Mouse (Mus musculus): ENCODE measurements around the gene Pigq. TPM values are rescaled to one million over a fixed set of nuclear protein-coding genes. Genes with fewer than 3 reads are reported as not detected.

Gene Pigq
- polyA plus RNA-seq, 1 experiment: 236 TPM

- Histone ChIP-seq H3K4me1 (ENCODE audit: control insufficient read depth, insufficient read depth, low read length) (peaks cover 14% of the 10 kb centered on the region), H3K27ac (ENCODE audit: insufficient read depth, low read depth, low read length) (peak overlapping the region; percentile 42; the same call in 1 of the 2 replicates)
- 23% methylated on average over 1 of the region's 1 CpGs for WGBS
Measured at GRCm38 (mm10) chr17:25968176-25968575, 23.4 kb upstream of the Pigq start.

GRCm38 (mm10) chr17:25967652-25968051, 22.9 kb upstream of the Pigq start:
- 20% methylated on average over 3 of the region's 3 CpGs for WGBS
- peak; percentile 46 for DNase-seq

More at GRCm38 (mm10) chr17:25968176-25968575, 23.4 kb upstream of the Pigq start:
- no peaks in the 10 kb centered on the region; the same call in 1 of the 2 replicates for H3K36me3 ChIP-seq (ENCODE audit: control insufficient read depth, insufficient read depth, low read length)
- H3K4me3 ChIP-seq (ENCODE audit: insufficient read depth, low read depth, low read length): no peak overlapping the region
- H3K27me3 ChIP-seq (replicated peaks; ENCODE audit: control insufficient read depth, insufficient read depth, low read length): no peaks in the 10 kb centered on the region
- DNase-seq: peak; percentile 86
- TF ChIP-seq CTCF (conservative IDR thresholded peaks at IDR 0.05; ENCODE audit: insufficient read depth, insufficient read length, low read depth, low read length) (no peak), POLR2A (IDR thresholded peaks at IDR 0.05; ENCODE audit: low read depth, low read length) (peak; percentile 15)

GRCm38 (mm10) chr17:25964271-25964670, 19.5 kb upstream of the Pigq start:
- WGBS: 80% methylated on average over 7 of the region's 7 CpGs
- no peaks in the 10 kb centered on the region for H3K36me3 ChIP-seq (ENCODE audit: control insufficient read depth, insufficient read depth, low read length)

More at GRCm38 (mm10) chr17:25967652-25968051, 22.9 kb upstream of the Pigq start:
- Histone ChIP-seq H3K4me3 (ENCODE audit: insufficient read depth, low read depth, low read length) (no peak overlapping the region), H3K27me3 (replicated peaks; ENCODE audit: control insufficient read depth, insufficient read depth, low read length) (no peaks in the 10 kb centered on the region), H3K36me3 (ENCODE audit: control insufficient read depth, insufficient read depth, low read length) (no peaks in the 10 kb centered on the region), H3K27ac (ENCODE audit: insufficient read depth, low read depth, low read length) (peak overlapping the region; percentile 24; the same call in 1 of the 2 replicates), H3K4me1 (ENCODE audit: control insufficient read depth, insufficient read depth, low read length) (peaks cover 14% of the 10 kb centered on the region)
- TF ChIP-seq POLR2A (IDR thresholded peaks at IDR 0.05; ENCODE audit: low read depth, low read length): no peak
- no peak for TF ChIP-seq CTCF (conservative IDR thresholded peaks at IDR 0.05; ENCODE audit: insufficient read depth, insufficient read length, low read depth, low read length)

GRCm38 (mm10) chr17:25962413-25962905, 17.7 kb upstream of the Pigq start:
- no peak overlapping the region for H3K27ac ChIP-seq (ENCODE audit: insufficient read depth, low read depth, low read length)
- no peak for DNase-seq
- 90% methylated on average over 7 of the region's 7 CpGs for WGBS
- no peaks in the 10 kb centered on the region for H3K36me3 ChIP-seq (ENCODE audit: control insufficient read depth, insufficient read depth, low read length)
- H3K4me3 ChIP-seq (ENCODE audit: insufficient read depth, low read depth, low read length): no peak overlapping the region
- TF ChIP-seq CTCF (conservative IDR thresholded peaks at IDR 0.05; ENCODE audit: insufficient read depth, insufficient read length, low read depth, low read length): no peak
- no peak for TF ChIP-seq POLR2A (IDR thresholded peaks at IDR 0.05; ENCODE audit: low read depth, low read length)
- 0 out of 2 replicates have a peak, but pooled peaks cover 2% of the 10 kb centered on the region for H3K4me1 ChIP-seq (ENCODE audit: control insufficient read depth, insufficient read depth, low read length)
- no peaks in the 10 kb centered on the region for H3K27me3 ChIP-seq (replicated peaks; ENCODE audit: control insufficient read depth, insufficient read depth, low read length)

More at GRCm38 (mm10) chr17:25964271-25964670, 19.5 kb upstream of the Pigq start:
- Histone ChIP-seq H3K27ac (ENCODE audit: insufficient read depth, low read depth, low read length) (no peak overlapping the region), H3K4me3 (ENCODE audit: insufficient read depth, low read depth, low read length) (no peak overlapping the region), H3K4me1 (ENCODE audit: control insufficient read depth, insufficient read depth, low read length) (peaks cover 14% of the 10 kb centered on the region), H3K27me3 (replicated peaks; ENCODE audit: control insufficient read depth, insufficient read depth, low read length) (no peaks in the 10 kb centered on the region)
- DNase-seq: no peak
- TF ChIP-seq POLR2A (IDR thresholded peaks at IDR 0.05; ENCODE audit: low read depth, low read length): no peak

GRCm38 (mm10) chr17:25961566-25961965, 16.8 kb upstream of the Pigq start:
- DNase-seq: no peak
- Histone ChIP-seq H3K4me1 (ENCODE audit: control insufficient read depth, insufficient read depth, low read length) (no peaks in the 10 kb centered on the region), H3K27ac (ENCODE audit: insufficient read depth, low read depth, low read length) (no peak overlapping the region), H3K4me3 (ENCODE audit: insufficient read depth, low read depth, low read length) (no peak overlapping the region), H3K36me3 (ENCODE audit: control insufficient read depth, insufficient read depth, low read length) (no peaks in the 10 kb centered on the region), H3K27me3 (replicated peaks; ENCODE audit: control insufficient read depth, insufficient read depth, low read length) (no peaks in the 10 kb centered on the region)
- no peak for TF ChIP-seq POLR2A (IDR thresholded peaks at IDR 0.05; ENCODE audit: low read depth, low read length)
- no peak for TF ChIP-seq CTCF (conservative IDR thresholded peaks at IDR 0.05; ENCODE audit: insufficient read depth, insufficient read length, low read depth, low read length)
- 91% methylated on average over 5 of the region's 5 CpGs for WGBS

GRCm38 (mm10) chr17:25959630-25960467, 15.1 kb upstream of the Pigq start:
- no peak overlapping the region for H3K27ac ChIP-seq (ENCODE audit: insufficient read depth, low read depth, low read length)
- no peaks in the 10 kb centered on the region for H3K36me3 ChIP-seq (ENCODE audit: control insufficient read depth, insufficient read depth, low read length)
- no peak for DNase-seq
- no peak overlapping the region for H3K4me3 ChIP-seq (ENCODE audit: insufficient read depth, low read depth, low read length)
- H3K4me1 ChIP-seq (ENCODE audit: control insufficient read depth, insufficient read depth, low read length): no peaks in the 10 kb centered on the region
- WGBS: 91% methylated on average over 23 of the region's 23 CpGs
- no peaks in the 10 kb centered on the region for H3K27me3 ChIP-seq (replicated peaks; ENCODE audit: control insufficient read depth, insufficient read depth, low read length)
- no peak for TF ChIP-seq CTCF (conservative IDR thresholded peaks at IDR 0.05; ENCODE audit: insufficient read depth, insufficient read length, low read depth, low read length)

- 90% methylated on average over 11 of the region's 11 CpGs for WGBS
- no peaks in the 10 kb centered on the region for H3K27me3 ChIP-seq (replicated peaks; ENCODE audit: control insufficient read depth, insufficient read depth, low read length)
- TF ChIP-seq POLR2A (IDR thresholded peaks at IDR 0.05; ENCODE audit: low read depth, low read length) (no peak), CTCF (conservative IDR thresholded peaks at IDR 0.05; ENCODE audit: insufficient read depth, insufficient read length, low read depth, low read length) (no peak)
- H3K4me1 ChIP-seq (ENCODE audit: control insufficient read depth, insufficient read depth, low read length): no peaks in the 10 kb centered on the region
- H3K27ac ChIP-seq (ENCODE audit: insufficient read depth, low read depth, low read length): no peak overlapping the region
- no peak for DNase-seq
- H3K36me3 ChIP-seq (ENCODE audit: control insufficient read depth, insufficient read depth, low read length): no peaks in the 10 kb centered on the region
- H3K4me3 ChIP-seq (ENCODE audit: insufficient read depth, low read depth, low read length): no peak overlapping the region
Measured at GRCm38 (mm10) chr17:25958771-25959494, 14.2 kb upstream of the Pigq start.

All from kidney, adult 2 months (tissue).